Mouse (Mus musculus) cortical plate, adult 2 months (tissue): ENCODE results near the gene St3gal3.

Experiments
- CTCF ChIP-seq: fragments of 200-500 bp; IDR thresholded peaks from 2 replicates; pipeline ENCODE4 v1.5.1; 2011; ENCODE audit warnings: mild to moderate bottlenecking, control low read depth, low read length; ENCODE audit not compliant: insufficient read depth; ENCODE audit errors: extremely low read depth
- POLR2A ChIP-seq: fragments of 200-500 bp; IDR thresholded peaks from 2 replicates; pipeline ENCODE4 v1.6.1; 2011; ENCODE audit warnings: mild to moderate bottlenecking, low read length, control low read depth; ENCODE audit not compliant: insufficient read depth; ENCODE audit errors: extremely low read depth

GRCm38 (mm10) chr4:117898111-117898510 lies 236.6 kb downstream of the St3gal3 start:
- TF ChIP-seq CTCF (no peak), POLR2A (no peak)
